Mouse (Mus musculus) CH12.LX (cell line): ENCODE measurements around the gene Adgrb3. TPM values are rescaled to one million over a fixed set of nuclear protein-coding genes. Genes with fewer than 3 reads are reported as not detected.

Experiments used
- DNase-seq: peaks from one replicate; pipeline ENCODE4 v3.0.0-alpha.2; 2013; ENCODE audit errors: extremely low read depth
- H3K27ac ChIP-seq: 2 replicates; pipeline ENCODE4 v1.5.1; 2012; ENCODE audit warnings: low read depth, mild to moderate bottlenecking, control low read depth, moderate library complexity; ENCODE audit not compliant: insufficient read depth
- H3K27me3 ChIP-seq: replicated peaks from 2 replicates; pipeline ENCODE3; 2012; ENCODE audit warnings: inconsistent platforms
- H3K36me3 ChIP-seq, 2 experiments: replicated peaks in 1 of 2; 2 replicates each; pipeline versions ENCODE3 to v1.6.1; 2012; ENCODE audit warnings: inconsistent platforms in 1 of 2, low read length in 1 of 2, mild to moderate bottlenecking in 1 of 2, mixed read lengths in 1 of 2, moderate library complexity in 1 of 2; ENCODE audit not compliant: control insufficient read depth in 1 of 2, insufficient read depth in 1 of 2
- H3K4me1 ChIP-seq, 2 experiments: 2 replicates each; pipeline ENCODE4 v1.6.1; 2012; ENCODE audit warnings: inconsistent platforms in 1 of 2, moderate library complexity in 1 of 2; ENCODE audit not compliant: insufficient read depth in 2 of 2, control insufficient read depth in 1 of 2
- H3K4me2 ChIP-seq: 2 replicates; pipeline ENCODE4 v1.6.1; 2012; ENCODE audit warnings: low read depth, mild to moderate bottlenecking, control low read depth; ENCODE audit not compliant: poor library complexity, insufficient read depth, severe bottlenecking
- H3K4me3 ChIP-seq, 3 experiments: fragments of 150-350 bp in 1 of 3; sonication (generic) in 1 of 3; replicated peaks in 1 of 3; 2 replicates each; pipeline versions ENCODE3 to v1.5.1; 2011 to 2012; ENCODE audit warnings: low read depth in 2 of 3, low read length in 2 of 3, mild to moderate bottlenecking in 2 of 3, moderate library complexity in 2 of 3, control low read depth in 1 of 3, improper control_type of control experiment in 1 of 3, inconsistent platforms in 1 of 3, mixed read lengths in 1 of 3; ENCODE audit not compliant: poor library complexity in 1 of 3
- H3K79me2 ChIP-seq: replicated peaks from 2 replicates; pipeline ENCODE4 v1.6.1; 2012; ENCODE audit warnings: mild to moderate bottlenecking, moderate library complexity; ENCODE audit not compliant: control insufficient read depth, poor library complexity, insufficient read depth, severe bottlenecking; ENCODE audit errors: extremely low read depth
- H3K9ac ChIP-seq: 2 replicates; pipeline ENCODE4 v1.6.1; 2012; ENCODE audit warnings: low read depth, mild to moderate bottlenecking, control low read depth, moderate library complexity; ENCODE audit not compliant: insufficient read depth
- H3K9me3 ChIP-seq: replicated peaks from 2 replicates; pipeline ENCODE3; 2012; ENCODE audit warnings: low read length, inconsistent platforms, mixed read lengths
- CHD2 ChIP-seq: IDR thresholded peaks from 2 replicates; pipeline ENCODE4 v1.6.1; 2011; ENCODE audit warnings: low read length, improper control_type of control experiment
- ETS1 ChIP-seq: conservative IDR thresholded peaks from 2 replicates; pipeline ENCODE4 v1.6.1; 2012; ENCODE audit warnings: low read depth, mild to moderate bottlenecking, inconsistent platforms, low read length, improper control_type of control experiment, moderate library complexity
- GABPA ChIP-seq: IDR thresholded peaks from 2 replicates; pipeline ENCODE4 v1.6.1; 2012; ENCODE audit warnings: low read depth, low read length, improper control_type of control experiment, inconsistent platforms; ENCODE audit not compliant: insufficient replicate concordance
- KAT2A ChIP-seq: IDR thresholded peaks from 2 replicates; pipeline ENCODE4 v1.6.1; 2012; ENCODE audit warnings: low read length, improper control_type of control experiment, inconsistent platforms; ENCODE audit not compliant: insufficient replicate concordance
- MAFK ChIP-seq: IDR thresholded peaks from 2 replicates; pipeline ENCODE4 v1.6.1; 2011; ENCODE audit warnings: low read length, improper control_type of control experiment; ENCODE audit not compliant: insufficient replicate concordance
- MAX ChIP-seq: IDR thresholded peaks from 2 replicates; pipeline ENCODE4 v1.6.1; 2011; ENCODE audit warnings: low read length, improper control_type of control experiment
- MAZ ChIP-seq: IDR thresholded peaks from 2 replicates; pipeline ENCODE4 v1.6.1; 2012; ENCODE audit warnings: low read depth, mild to moderate bottlenecking, inconsistent platforms, low read length, improper control_type of control experiment, moderate library complexity
- MXI1 ChIP-seq: IDR thresholded peaks from 2 replicates; pipeline ENCODE4 v1.6.1; 2011; ENCODE audit warnings: mild to moderate bottlenecking, low read depth, low read length, improper control_type of control experiment
- MYC ChIP-seq: IDR thresholded peaks from 2 replicates; pipeline ENCODE4 v1.6.1; 2011; ENCODE audit warnings: low read depth, mild to moderate bottlenecking, improper control_type of control experiment, low read length
- NELFE ChIP-seq: IDR thresholded peaks from 2 replicates; pipeline ENCODE4 v1.6.1; 2011; ENCODE audit warnings: low read depth, low read length, improper control_type of control experiment
- RAD21 ChIP-seq: IDR thresholded peaks from 2 replicates; pipeline ENCODE4 v1.6.1; 2011; ENCODE audit warnings: low read depth, mild to moderate bottlenecking, low read length, improper control_type of control experiment, moderate library complexity
- SIN3A ChIP-seq: IDR thresholded peaks from 2 replicates; pipeline ENCODE4 v1.6.1; 2012; ENCODE audit warnings: low read length, improper control_type of control experiment, inconsistent platforms
- TBP ChIP-seq: conservative IDR thresholded peaks from 2 replicates; pipeline ENCODE4 v1.6.1; 2011; ENCODE audit warnings: low read depth, low read length, improper control_type of control experiment
- UBTF ChIP-seq: IDR thresholded peaks from 2 replicates; pipeline ENCODE4 v1.6.1; 2012; ENCODE audit warnings: low read depth, mild to moderate bottlenecking, inconsistent platforms, low read length, improper control_type of control experiment, moderate library complexity
- USF1 ChIP-seq: IDR thresholded peaks from 2 replicates; pipeline ENCODE4 v1.6.1; 2014; ENCODE audit warnings: low read depth, mild to moderate bottlenecking, inconsistent platforms, low read length, improper control_type of control experiment
- USF2 ChIP-seq: conservative IDR thresholded peaks from 2 replicates; pipeline ENCODE4 v1.6.1; 2011; ENCODE audit warnings: low read depth, low read length, improper control_type of control experiment
- ZC3H11A ChIP-seq: IDR thresholded peaks from 2 replicates; pipeline ENCODE4 v1.6.1; 2012; ENCODE audit warnings: low read depth, mild to moderate bottlenecking, inconsistent platforms, low read length, improper control_type of control experiment
- ZKSCAN1 ChIP-seq: IDR thresholded peaks from 2 replicates; pipeline ENCODE4 v1.6.1; 2012; ENCODE audit warnings: low read depth, inconsistent platforms, low read length, improper control_type of control experiment, borderline replicate concordance
- dilution Hi-C: fragments of 300-500 bp; cut with MboI; formaldehyde crosslinking; loops from 2 replicates; pipeline ENCODE4 v1.14.3; 2020; ENCODE audit warnings: low sequenced_read_pairs; ENCODE audit not compliant: extremely low pct_unique_long_range_greater_than_20kb, extremely low pct_ligation_motif_present
- in situ Hi-C: fragments of 300-500 bp; cut with MboI; formaldehyde crosslinking; loops from 3 replicates; pipeline ENCODE4 v1.14.3; 2019; ENCODE audit warnings: low sequenced_read_pairs, low pct_ligation_motif_present, low pct_unique_long_range_greater_than_20kb, mixed read lengths
- polyA plus RNA-seq: library from polyadenylated mRNA; unstranded; fragments of >175 nt; gene quantifications from 2 replicates; pipeline ENCODE4 v1.2.1, GENCODE M21; 2012; ENCODE audit warnings: low read depth; ENCODE audit not compliant: insufficient read length
- total RNA-seq, 2 experiments: library from RNA; depleted of rRNA; stranded (reverse); fragments of 300-350 nt in 1 of 2; fragments of >200 nt in 1 of 2; gene quantifications; 2 replicates each; pipeline ENCODE4 v1.2.3; 2012 to 2014

The Adgrb3 gene
- total and polyA plus RNA-seq, 3 experiments: not detected

GRCm38 (mm10) chr1:25132150-25132824 lies 697.2 kb downstream of the Adgrb3 start:
- H3K79me2 ChIP-seq: no peaks in the 10 kb centered on the region
- H3K9me3 ChIP-seq: peaks cover 27% of the 10 kb centered on the region
- H3K9ac ChIP-seq: no peak overlapping the region
- no peak overlapping the region for H3K4me3 ChIP-seq
- dilution Hi-C loops: no loop called here
- in situ Hi-C loops: no loop called here
- no peak overlapping the region for H3K27ac ChIP-seq
- no peaks in the 10 kb centered on the region for H3K27me3 ChIP-seq
- no peaks in the 10 kb centered on the region for H3K4me1 ChIP-seq
- DNase-seq: no peak
- no peak overlapping the region for H3K4me2 ChIP-seq
- no peak for TF ChIP-seq RAD21
- no peaks in the 10 kb centered on the region for H3K36me3 ChIP-seq

- H3K27ac ChIP-seq: no peak overlapping the region
- no peaks in the 10 kb centered on the region for H3K4me1 ChIP-seq
- H3K4me3 ChIP-seq: no peak overlapping the region
- no peak overlapping the region for H3K9ac ChIP-seq
- dilution Hi-C loops (no loop called here), in situ Hi-C loops (no loop called here)
- H3K9me3 ChIP-seq: peaks cover 29% of the 10 kb centered on the region
- no peaks in the 10 kb centered on the region for H3K79me2 ChIP-seq
- no peak overlapping the region for H3K4me2 ChIP-seq
- TF ChIP-seq ETS1 (no peak), USF1 (no peak), USF2 (no peak), MAX (no peak), RAD21 (no peak), MYC (no peak), ZKSCAN1 (no peak), KAT2A (no peak), SIN3A (no peak), TBP (no peak), NELFE (no peak), MXI1 (no peak), CHD2 (no peak), MAZ (no peak), UBTF (no peak), ZC3H11A (no peak), GABPA (no peak), MAFK (no peak)
- H3K36me3 ChIP-seq: no peaks in the 10 kb centered on the region
- no peaks in the 10 kb centered on the region for H3K27me3 ChIP-seq
- DNase-seq: no peak
Observed at GRCm38 (mm10) chr1:25115512-25115911, 714.0 kb downstream of the Adgrb3 start.
